Mouse (Mus musculus) intestine, postnatal 0 days (tissue): ENCODE data around the gene Tbc1d16. TPM values are rescaled to one million over a fixed set of nuclear protein-coding genes. Genes with fewer than 3 reads are reported as not detected.

Experiments
- ATAC-seq: fragments of 200-750 bp; cut with Nextera tagmentation; 2 replicates; pipeline ENCODE4 v1.8.0; 2017; ENCODE audit warnings: mild to moderate bottlenecking, moderate TSS enrichment, moderate library complexity
- H3K27ac ChIP-seq: fragments of 300-500 bp; sonication (generic); 2 replicates; pipeline ENCODE4 v1.5.1; 2014; ENCODE audit warnings: mild to moderate bottlenecking, low read depth, low read length, moderate library complexity
- H3K27me3 ChIP-seq: fragments of 300-500 bp; sonication (generic); replicated peaks from 2 replicates; pipeline ENCODE4 v1.6.1; 2014; ENCODE audit warnings: low read length, mixed read lengths; ENCODE audit not compliant: control insufficient read depth, insufficient read depth
- H3K36me3 ChIP-seq: fragments of 300-500 bp; sonication (generic); 2 replicates; pipeline ENCODE4 v1.6.1; 2014; ENCODE audit warnings: mild to moderate bottlenecking, moderate library complexity; ENCODE audit not compliant: control insufficient read depth, insufficient read depth
- H3K4me1 ChIP-seq: fragments of 300-500 bp; sonication (generic); replicated peaks from 2 replicates; pipeline ENCODE4 v1.6.1; 2014; ENCODE audit warnings: antibody characterized with exemption, low read length, mixed read lengths; ENCODE audit not compliant: control insufficient read depth, insufficient read depth
- H3K4me2 ChIP-seq: fragments of 300-500 bp; sonication (generic); replicated peaks from 2 replicates; pipeline ENCODE4 v1.6.1; 2014; ENCODE audit warnings: low read depth, mild to moderate bottlenecking, moderate library complexity
- H3K4me3 ChIP-seq: fragments of 300-500 bp; sonication (generic); 2 replicates; pipeline ENCODE4 v1.5.1; 2014; ENCODE audit warnings: low read depth, low read length
- H3K9ac ChIP-seq: fragments of 300-500 bp; sonication (generic); 2 replicates; pipeline ENCODE4 v1.6.1; 2014; ENCODE audit warnings: mild to moderate bottlenecking, low read depth, low read length
- H3K9me3 ChIP-seq: fragments of 300-500 bp; sonication (generic); 2 replicates; pipeline ENCODE4 v1.6.1; 2016; ENCODE audit warnings: mixed run types; ENCODE audit not compliant: control insufficient read depth
- CTCF ChIP-seq: sonication (generic); IDR thresholded peaks from 2 replicates; pipeline ENCODE4 v1.5.1; 2016; ENCODE audit warnings: low read depth, mild to moderate bottlenecking, control low read depth, antibody characterized with exemption, moderate library complexity
- WGBS: fragments of 180-500 bp; shearing (Covaris S2); extraction: QIAGEN DNeasy Blood & Tissue Kit; methylation state at CpG from one replicate; pipeline ENCODE4 v1.1.7; 2014; 5-methylcytosine and 5-hydroxymethylcytosine counted together
- polyA plus RNA-seq: library from polyadenylated mRNA; unstranded; fragments of >200 nt; fragmentation: Nextera tagmentation; extraction: Ambion mirVana; gene quantifications from 2 replicates; pipeline ENCODE4 v1.2.1, GENCODE M21; 2015

Tbc1d16 gene
- polyA plus RNA-seq, 1 experiment from 2014 or later, result 3.8 TPM

GRCm38 (mm10) chr11:119191606-119192081 lies 36.7 kb downstream of the Tbc1d16 start:
- ATAC-seq, result no peak
- 70% methylated on average over 9 of the region's 9 CpGs for WGBS
- H3K4me2 ChIP-seq, result no peak overlapping the region
- no peak overlapping the region for H3K27ac ChIP-seq
- no peak overlapping the region for H3K4me3 ChIP-seq
- H3K4me1 ChIP-seq, result peaks cover 4% of the 10 kb centered on the region; the same call in 1 of the 2 replicates
- H3K27me3 ChIP-seq, result no peaks in the 10 kb centered on the region
- no peaks in the 10 kb centered on the region for H3K36me3 ChIP-seq
- no peak overlapping the region for H3K9ac ChIP-seq
- H3K9me3 ChIP-seq, result no peaks in the 10 kb centered on the region
- no peak for TF ChIP-seq CTCF

- TF ChIP-seq CTCF, result peak; percentile 93
Measured at GRCm38 (mm10) chr11:119190498-119190897, 37.8 kb downstream of the Tbc1d16 start.

GRCm38 (mm10) chr11:119189319-119189718 lies 39.0 kb downstream of the Tbc1d16 start:
- TF ChIP-seq CTCF, result no peak
- Histone ChIP-seq H3K4me1 (peaks cover 4% of the 10 kb centered on the region; the same call in 1 of the 2 replicates), H3K9ac (no peak overlapping the region), H3K4me3 (no peak overlapping the region), H3K36me3 (no peaks in the 10 kb centered on the region), H3K27ac (no peak overlapping the region), H3K9me3 (no peaks in the 10 kb centered on the region), H3K27me3 (no peaks in the 10 kb centered on the region), H3K4me2 (no peak overlapping the region)
- WGBS, result 95% methylated on average over 3 of the region's 3 CpGs
- ATAC-seq, result no peak

More at GRCm38 (mm10) chr11:119190498-119190897, 37.8 kb downstream of the Tbc1d16 start:
- no peak overlapping the region for H3K4me3 ChIP-seq
- H3K9ac ChIP-seq, result no peak overlapping the region
- 16% methylated on average over 11 of the region's 11 CpGs for WGBS
- H3K9me3 ChIP-seq, result no peaks in the 10 kb centered on the region
- peak; percentile 42 for ATAC-seq
- no peaks in the 10 kb centered on the region for H3K36me3 ChIP-seq
- peaks cover 4% of the 10 kb centered on the region; the same call in 1 of the 2 replicates for H3K4me1 ChIP-seq
- H3K4me2 ChIP-seq, result no peak overlapping the region
- H3K27me3 ChIP-seq, result no peaks in the 10 kb centered on the region
- no peak overlapping the region for H3K27ac ChIP-seq

GRCm38 (mm10) chr11:119188389-119188788 lies 39.9 kb downstream of the Tbc1d16 start:
- H3K27me3 ChIP-seq, result no peaks in the 10 kb centered on the region
- H3K9me3 ChIP-seq, result no peaks in the 10 kb centered on the region
- peak overlapping the region; percentile 60 for H3K27ac ChIP-seq
- no peak for TF ChIP-seq CTCF
- peaks cover 4% of the 10 kb centered on the region; the same call in 1 of the 2 replicates for H3K4me1 ChIP-seq
- no peaks in the 10 kb centered on the region for H3K36me3 ChIP-seq
- WGBS, result 27% methylated on average over 6 of the region's 6 CpGs
- ATAC-seq, result peak; percentile 8; the same call in 1 of the 2 replicates
- H3K9ac ChIP-seq, result no peak overlapping the region
- H3K4me3 ChIP-seq, result no peak overlapping the region
- H3K4me2 ChIP-seq, result no peak overlapping the region

- ATAC-seq, result no peak
- Histone ChIP-seq H3K4me3 (no peak overlapping the region), H3K27ac (peak overlapping the region; percentile 61), H3K27me3 (no peaks in the 10 kb centered on the region), H3K4me2 (0 out of 2 replicates have a peak overlapping the region, but pooled peaks have one; percentile 17), H3K9me3 (no peaks in the 10 kb centered on the region), H3K9ac (no peak overlapping the region), H3K36me3 (no peaks in the 10 kb centered on the region), H3K4me1 (peaks cover 4% of the 10 kb centered on the region; the same call in 1 of the 2 replicates)
- no peak for TF ChIP-seq CTCF
- whole genome bisulfite sequencing, result 56% methylated on average over 10 of the region's 10 CpGs
Measured at GRCm38 (mm10) chr11:119187800-119188197, 40.5 kb downstream of the Tbc1d16 start.

- peak; percentile 85 for TF ChIP-seq CTCF
- Histone ChIP-seq H3K4me1 (peaks cover 4% of the 10 kb centered on the region; the same call in 1 of the 2 replicates), H3K36me3 (no peaks in the 10 kb centered on the region), H3K9me3 (no peaks in the 10 kb centered on the region), H3K27ac (peak overlapping the region; percentile 61), H3K27me3 (no peaks in the 10 kb centered on the region), H3K4me2 (0 out of 2 replicates have a peak overlapping the region, but pooled peaks have one; percentile 17), H3K9ac (no peak overlapping the region), H3K4me3 (no peak overlapping the region)
- 40% methylated on average over 25 of the region's 25 CpGs for WGBS
- 0 out of 2 replicates have a peak, but pooled peaks have one; percentile 18 for ATAC-seq
Measured at GRCm38 (mm10) chr11:119186989-119187799, 41.1 kb downstream of the Tbc1d16 start.
